Mouse (Mus musculus) heart, postnatal 0 days (tissue): ENCODE measurements around the gene Marveld1.

Experiments
- CTCF ChIP-seq: IDR thresholded peaks from 2 replicates; pipeline ENCODE4 v1.5.1; 2016; ENCODE audit warnings: antibody characterized with exemption, control low read depth, low read depth
- EP300 ChIP-seq: IDR thresholded peaks from 2 replicates; pipeline ENCODE4 v1.6.1; 2016; ENCODE audit warnings: antibody characterized with exemption, low read depth

- TF ChIP-seq EP300, result no peak
- no peak for TF ChIP-seq CTCF
These were observed 42.5 kb upstream of the Marveld1 start for GRCm38 (mm10) chr19:42104681-42105080.
